Mouse (Mus musculus) testis, postnatal 10 days (tissue): Measurements from ENCODE around the gene 4932438H23Rik.

Experiments
- DNase-seq: peaks from one replicate; pipeline ENCODE4 v3.0.0; 2021; ENCODE audit warnings: low spot score

4932438H23Rik gene

DNA sequence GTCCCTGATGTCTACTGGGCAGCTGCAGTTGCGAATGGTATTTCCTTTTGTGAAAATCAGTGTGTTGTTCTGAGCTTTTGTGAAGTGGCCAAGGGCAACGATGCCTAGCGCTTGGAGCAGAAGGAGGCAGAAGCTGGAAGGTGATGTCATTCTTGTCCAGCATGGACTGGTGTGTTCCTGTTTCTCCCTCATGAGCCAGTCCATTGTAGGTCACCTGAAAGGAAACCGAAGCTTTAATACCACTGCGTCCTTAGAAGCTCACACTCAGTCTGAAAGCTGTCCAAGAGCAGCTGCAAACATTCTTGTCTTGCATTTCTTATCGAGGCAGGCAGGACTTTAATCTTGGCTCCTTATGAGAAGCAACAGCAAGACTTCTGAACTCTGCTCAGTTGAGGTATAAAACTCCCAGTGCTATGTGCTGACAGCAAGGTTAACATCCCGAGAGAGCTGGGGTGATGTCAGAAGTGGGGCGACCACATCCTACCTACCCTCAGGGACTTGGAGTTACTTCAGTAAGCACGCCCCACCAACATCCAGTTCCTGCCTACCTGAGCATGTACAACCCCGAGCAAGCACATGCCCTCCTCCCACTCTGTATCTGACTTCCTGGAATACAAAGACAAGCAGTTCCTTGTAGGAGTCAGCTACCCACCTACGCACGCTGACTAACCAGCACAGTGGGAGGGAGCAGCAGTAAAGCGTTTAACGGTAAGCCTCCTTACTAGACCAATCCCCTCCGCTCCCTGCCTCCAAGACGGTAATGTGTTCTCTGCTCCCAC, 38.7 kb downstream of the 4932438H23Rik start:
- peak; percentile 39 for DNase-seq

- DNase-seq = peak; percentile 22
These were observed 39.8 kb downstream of the 4932438H23Rik start for GRCm38 (mm10) chr16:91055150-91055549.

DNA sequence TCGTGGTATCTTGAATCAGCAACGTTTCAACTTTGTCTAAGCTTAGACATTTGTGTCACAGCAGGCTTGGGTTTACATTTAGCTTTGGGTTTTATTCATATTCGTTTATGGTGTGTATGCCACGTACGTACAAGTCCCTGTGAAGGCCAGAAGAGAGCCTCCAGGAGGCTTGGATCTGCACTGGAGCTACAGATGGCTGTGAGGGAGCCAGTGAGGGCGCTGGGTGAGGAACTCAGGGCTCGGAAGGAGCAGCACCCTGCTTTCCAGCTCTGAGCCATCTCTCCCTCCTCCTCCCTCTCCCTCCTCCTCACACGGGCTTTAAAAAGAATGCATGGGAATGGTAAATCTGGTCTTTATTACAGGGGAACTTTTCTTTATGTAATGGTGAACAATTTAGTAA, 41.3 kb downstream of the 4932438H23Rik start:
- peak; percentile 33 for DNase-seq

DNA sequence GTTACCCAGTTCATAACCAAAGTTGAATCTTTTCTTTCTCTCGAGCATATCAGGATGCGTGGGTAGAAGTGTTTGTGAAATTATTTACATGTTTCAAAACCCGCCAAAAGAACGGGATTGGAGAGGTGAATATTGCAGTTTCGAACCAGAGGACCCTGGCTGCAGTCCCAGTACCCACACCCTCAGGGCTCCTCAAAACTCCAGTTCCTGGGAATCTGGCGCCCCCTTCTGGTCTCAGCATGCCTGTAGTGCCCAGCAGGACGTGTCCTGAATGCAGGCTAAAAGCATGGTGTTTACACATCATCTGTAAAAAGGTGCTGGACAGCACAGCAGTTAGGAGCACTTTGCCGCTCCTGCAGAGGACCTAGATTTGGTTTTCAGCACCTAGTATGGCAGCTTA, 49.4 kb downstream of the 4932438H23Rik start:
- peak; percentile 79 for DNase-seq

DNA sequence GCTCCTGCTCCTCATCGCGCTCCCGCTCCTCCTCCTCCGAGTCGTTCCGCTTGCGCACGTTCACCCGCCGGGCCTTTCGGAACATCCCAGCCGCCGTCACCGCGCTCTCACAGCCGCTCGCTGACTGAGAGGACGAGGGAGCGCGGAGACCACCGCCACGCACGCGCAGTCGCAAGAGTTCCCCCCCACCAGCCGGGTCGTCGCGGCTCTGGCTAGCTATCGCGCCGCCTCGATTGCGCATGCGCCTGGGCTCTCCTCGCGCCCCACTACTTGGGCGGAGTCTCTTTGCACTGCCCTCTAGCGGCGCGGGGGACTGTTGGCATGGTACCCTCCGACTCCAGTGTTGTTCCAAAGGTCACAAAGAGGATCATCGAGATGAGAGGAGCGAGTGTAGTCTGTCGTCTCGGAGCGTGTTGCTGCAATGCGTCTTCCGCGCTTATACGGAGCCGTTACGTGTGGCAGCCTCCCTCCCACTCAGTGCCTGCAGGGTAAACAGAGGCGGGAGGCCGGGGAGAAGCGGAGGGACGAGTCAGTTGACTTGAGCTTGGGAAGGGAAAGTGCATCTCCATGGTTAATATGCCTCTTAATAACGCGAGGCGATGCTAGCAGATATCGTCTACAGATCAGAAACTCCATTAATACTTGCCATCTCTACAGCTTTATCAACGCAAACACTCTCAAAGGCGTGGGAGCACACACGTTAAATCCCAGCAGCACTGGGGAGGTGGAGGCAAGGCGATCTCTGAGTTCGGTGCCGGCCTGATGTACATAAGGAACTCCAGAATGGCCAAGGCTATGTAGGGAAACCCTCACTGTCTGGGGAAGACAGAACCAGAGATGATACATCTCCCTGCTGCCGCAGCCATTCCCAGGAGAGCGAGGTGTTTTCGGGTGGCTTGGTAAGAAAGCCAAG, 50.4 kb downstream of the 4932438H23Rik start, which contains the start of gene Paxbp1:
Paxbp1 (minus strand) TSS at position 274 of the 913 bp plus-strand sequence.
- DNase-seq = peak; percentile 99

DNA sequence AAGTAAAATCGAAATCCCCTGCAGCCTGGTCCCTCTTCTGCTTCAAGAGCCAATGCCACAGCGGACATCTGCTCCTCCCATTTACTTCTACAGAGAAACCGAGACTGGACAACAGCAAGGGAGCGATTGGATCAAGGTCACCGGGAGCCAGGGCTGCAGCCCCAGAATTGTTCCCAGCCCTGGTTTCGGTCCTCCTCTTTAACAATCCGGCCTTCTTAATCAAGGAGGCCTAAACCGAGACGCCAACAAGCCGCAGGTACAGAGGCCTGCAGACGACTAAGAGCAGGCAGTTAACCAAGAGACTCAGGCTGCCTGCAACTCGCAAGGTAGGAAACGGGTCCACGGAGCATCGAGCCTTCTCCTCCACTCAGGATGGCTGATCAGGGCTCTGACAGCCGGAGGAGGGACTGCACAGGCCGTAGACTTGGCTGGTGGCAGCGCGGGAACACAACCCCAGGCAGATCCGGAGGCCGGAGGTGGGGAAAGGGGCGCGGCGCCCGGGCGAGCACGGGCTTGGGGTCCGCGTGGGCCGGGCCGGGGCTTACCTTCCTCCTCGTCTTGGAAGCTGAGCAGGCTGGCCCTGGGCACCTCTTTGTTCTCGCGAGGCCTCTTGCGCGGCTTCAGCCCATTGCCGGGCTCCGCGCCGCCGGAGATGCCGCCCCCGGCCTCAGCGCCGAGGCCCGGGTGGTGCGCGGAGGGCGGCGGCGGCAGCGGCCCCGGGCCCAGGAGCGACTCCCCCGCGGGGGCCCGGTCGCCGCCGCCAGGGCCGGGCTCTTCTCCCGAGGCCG, 51.3 kb downstream of the 4932438H23Rik start:
- DNase-seq = peak; percentile 77

- DNase-seq = no peak
These were observed 52.3 kb downstream of the 4932438H23Rik start for GRCm38 (mm10) chr16:91042640-91043039.

- DNase-seq = no peak
These were observed 59.1 kb downstream of the 4932438H23Rik start for GRCm38 (mm10) chr16:91035866-91036265.

DNA sequence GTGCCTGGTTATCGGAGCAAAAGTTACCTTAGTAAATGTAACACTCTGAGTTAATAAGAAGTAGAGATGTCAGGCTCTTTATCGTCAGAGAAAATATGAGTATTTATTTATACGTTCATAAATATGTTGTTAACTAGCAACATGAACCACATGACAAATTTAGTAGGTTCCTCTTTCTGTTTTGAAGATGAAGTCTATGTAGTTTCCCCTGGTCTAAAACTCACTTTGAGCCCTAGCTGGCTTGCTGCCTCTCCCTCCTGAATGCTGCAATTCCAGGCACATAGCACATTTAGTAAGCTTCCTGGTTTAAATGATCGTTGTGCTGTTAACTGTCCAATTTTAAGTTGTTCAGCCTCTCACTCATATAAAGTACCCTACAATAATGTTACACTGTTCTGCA, 64.2 kb downstream of the 4932438H23Rik start:
- DNase-seq = no peak

DNA sequence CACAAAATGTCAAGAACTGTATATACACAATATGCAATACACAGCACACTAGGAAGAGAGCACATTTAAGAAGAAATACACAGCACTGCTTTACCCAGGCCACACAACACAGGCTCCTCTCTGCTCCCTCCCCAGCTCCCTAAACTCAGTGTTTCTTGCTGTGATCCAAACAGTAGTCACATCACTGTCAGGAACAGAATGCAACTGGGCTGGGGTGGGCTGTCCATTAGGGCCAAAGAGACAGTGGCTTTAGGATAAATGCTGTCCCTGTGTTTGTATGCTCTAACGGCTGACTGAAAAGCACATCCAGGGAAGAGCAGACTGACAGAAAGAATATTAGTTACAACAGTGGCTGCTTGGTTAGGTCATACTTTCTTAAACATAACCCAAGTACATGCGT, 65.0 kb downstream of the 4932438H23Rik start:
- DNase-seq = no peak

DNA sequence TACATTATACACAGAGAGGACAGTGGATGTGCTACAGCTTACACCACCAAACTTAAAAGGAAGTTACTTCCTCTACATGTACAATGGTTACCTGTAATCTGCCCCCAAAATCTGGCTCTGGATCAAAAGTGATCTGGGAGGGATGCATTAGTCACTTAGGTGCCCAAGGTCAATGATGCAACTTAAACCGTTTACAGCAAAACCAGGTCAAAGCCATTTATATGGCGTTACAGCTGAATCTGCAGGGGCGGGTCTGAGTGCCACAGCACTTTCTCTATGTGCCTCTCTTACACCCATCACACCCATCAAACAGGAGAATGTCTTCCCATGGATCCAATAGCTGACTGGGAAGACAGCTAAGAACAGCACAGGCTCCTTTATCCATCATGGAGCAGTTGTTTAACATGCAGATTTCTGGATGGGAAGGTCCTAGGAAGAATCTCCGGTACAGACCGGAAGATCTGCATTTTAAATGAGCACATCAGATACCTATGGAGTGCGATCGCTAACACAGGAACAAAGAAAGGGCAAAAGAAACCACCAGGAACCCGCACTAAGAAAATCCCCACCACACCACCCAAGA, 65.7 kb downstream of the 4932438H23Rik start:
- no peak for DNase-seq

DNA sequence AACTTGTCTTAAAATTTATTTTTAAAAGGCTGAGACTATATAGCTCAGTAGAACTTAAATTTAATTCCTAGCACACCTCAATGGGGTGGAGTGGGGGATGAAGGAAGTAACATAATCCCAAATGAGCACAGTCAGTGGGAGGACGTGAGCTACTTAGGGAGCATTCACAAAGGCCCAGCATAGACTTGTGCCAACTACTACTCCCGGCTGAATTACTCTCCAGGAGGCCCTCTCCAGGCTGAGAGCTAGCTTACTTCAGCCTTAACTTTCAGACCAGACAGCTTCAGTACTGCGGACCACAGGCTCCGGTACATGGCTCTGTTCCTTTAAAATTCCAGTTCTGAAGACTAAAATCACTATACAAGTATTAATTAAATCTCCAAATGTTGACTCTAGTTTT, 68.6 kb downstream of the 4932438H23Rik start:
- no peak for DNase-seq

GRCm38 (mm10) chr16:91023384-91023783, 71.5 kb downstream of the 4932438H23Rik start:
- peak; percentile 51 for DNase-seq

DNA sequence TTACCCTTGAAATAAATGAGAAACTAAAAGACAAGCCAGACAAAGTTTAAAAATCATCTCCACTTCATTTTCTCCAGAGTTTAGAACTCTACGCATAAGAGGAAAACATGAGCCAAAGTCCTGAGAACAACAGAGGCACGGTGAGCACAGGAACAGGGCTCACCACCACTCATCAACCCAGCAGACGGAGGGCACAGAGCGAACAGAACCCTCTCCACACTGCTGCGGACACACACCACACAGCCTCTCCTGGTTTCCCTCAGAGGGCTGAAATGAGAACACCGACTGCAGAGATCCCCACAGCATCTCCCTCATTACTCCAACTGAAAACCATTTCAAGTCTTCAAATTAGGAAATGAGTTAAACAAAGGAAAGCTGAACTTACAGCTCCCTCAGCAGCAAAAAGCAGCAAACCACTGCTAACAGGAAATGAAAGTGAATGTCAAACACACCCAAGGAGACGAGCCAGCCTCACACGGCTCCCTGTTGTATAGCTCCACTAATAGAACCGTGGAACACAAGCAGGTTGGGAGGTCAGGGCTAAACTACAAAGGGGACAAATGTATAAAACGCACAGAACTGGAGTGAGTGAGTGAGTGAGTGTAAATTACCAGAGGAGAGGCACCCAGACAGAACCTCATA, 74.0 kb downstream of the 4932438H23Rik start:
- no peak for DNase-seq

GRCm38 (mm10) chr16:91019476-91019875, 75.4 kb downstream of the 4932438H23Rik start:
- no peak for DNase-seq

- DNase-seq = no peak
These were observed 79.2 kb downstream of the 4932438H23Rik start for GRCm38 (mm10) chr16:91015761-91016160.

DNA sequence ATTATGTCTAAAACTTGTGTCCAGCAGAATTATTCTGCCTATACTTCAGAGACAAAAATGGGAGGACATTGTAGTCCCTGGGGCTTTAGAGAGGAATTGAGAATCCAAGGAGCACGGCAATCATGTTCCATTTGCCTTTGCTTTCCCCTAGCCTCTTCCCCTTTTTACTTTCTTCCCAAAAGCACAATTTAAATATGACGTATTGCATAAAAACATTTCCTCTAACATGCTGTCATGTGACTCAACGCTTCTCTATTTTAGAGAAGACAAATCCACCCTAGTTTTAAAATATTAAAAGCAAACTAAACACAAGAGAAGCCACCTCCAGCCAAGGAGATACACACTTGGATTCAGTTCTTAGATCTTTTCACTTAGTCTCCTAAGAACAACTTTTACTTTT, 83.1 kb downstream of the 4932438H23Rik start:
- DNase-seq = no peak

DNA sequence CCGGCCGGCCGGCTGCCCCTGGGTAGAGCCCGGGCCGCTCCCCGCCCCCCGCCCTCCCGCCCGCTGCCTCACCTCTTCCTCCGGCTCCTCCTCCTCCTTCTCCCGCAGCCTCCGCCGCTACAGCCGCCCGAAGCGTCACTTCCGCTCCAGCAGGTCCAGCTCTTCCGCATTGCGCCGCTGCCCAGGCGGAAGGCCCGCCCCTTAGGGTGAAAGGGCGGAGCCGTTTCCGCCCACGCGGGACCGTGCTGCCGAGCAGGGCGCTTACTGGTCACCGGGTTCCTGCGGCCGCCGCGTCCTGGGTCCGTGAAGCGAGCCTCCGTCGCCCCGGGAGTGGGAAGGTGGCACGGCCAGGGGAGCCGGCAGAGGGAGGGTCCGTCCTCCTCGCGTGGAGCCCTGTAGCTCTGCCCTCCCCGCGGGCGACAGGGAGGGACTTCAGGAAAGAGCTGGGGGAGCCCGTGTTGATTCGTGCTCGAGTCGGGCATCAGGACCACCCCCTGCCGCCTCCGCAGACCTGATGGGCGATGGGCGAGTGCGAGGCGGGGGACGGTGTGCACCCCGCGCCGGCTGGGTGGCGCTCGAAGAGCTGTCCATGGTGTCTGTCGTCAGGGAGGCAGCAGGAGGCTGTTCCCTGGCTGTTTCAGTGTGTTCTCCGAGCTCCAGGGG, 83.8 kb downstream of the 4932438H23Rik start, which contains the start of gene Synj1:
Synj1 (minus strand) TSS at position 288 of the 663 bp plus-strand sequence.
- peak; percentile 93 for DNase-seq

DNA sequence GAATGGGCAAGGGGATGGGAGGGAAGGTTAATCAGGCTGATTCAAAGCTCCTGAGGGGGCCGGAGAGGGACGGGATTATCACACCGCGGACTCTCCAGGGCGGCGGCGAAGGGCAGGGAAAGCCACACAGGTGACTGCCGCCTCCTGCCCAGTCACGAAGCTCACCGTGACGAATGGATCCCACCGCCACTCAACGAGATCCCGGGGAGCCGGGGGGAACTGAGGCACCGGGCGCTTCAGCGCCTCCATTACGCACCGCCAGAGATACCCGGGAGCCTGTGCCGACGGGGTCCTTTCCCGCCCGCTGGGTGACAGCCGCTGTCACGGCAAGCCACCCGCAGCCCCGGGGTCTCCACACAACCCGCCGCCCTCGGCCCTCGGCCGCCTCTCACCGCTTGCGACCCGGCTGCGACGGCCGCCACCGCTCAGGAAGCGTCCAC, 84.3 kb downstream of the 4932438H23Rik start:
- DNase-seq = no peak

GRCm38 (mm10) chr16:91009942-91010529, 84.9 kb downstream of the 4932438H23Rik start:
- DNase-seq = no peak
